ENCODE assay signal across 8 mouse cellular contexts in genomic region chr6:82771981-82772409, GRCm38 (mm10). TPM values are rescaled to one million over a fixed set of nuclear protein-coding genes. Genes with fewer than 3 reads are reported as not detected.
A peak's percentile ranks its signal among the peaks of the same experiment; 100 is the strongest.
DNase-seq lines count a peak whose midpoint lies in the region; ATAC-seq lines count a peak whose summit lies in the region.

No protein-coding gene starts in this region.

- peak overlapping the region; percentile 71 for H3K9ac ChIP-seq in lung, embryonic 16.5 days (ENCODE audit: low read length)
- H3K9ac ChIP-seq in hindbrain, embryonic 13.5 days = peak overlapping the region; percentile 69; the same call in 1 of the 2 replicates
- H3K9ac ChIP-seq in midbrain, embryonic 13.5 days (replicated peaks) = no peak overlapping the region

- no peak for ATAC-seq in lung, embryonic 16.5 days (ENCODE audit: low read depth)
- ATAC-seq in hindbrain, embryonic 13.5 days (ENCODE audit: low FRiP score) = no peak
- ATAC-seq in midbrain, embryonic 13.5 days = no peak

- H3K36me3 ChIP-seq in lung, embryonic 16.5 days (ENCODE audit: control insufficient read depth, insufficient read depth, low read length) = no peaks in the 10 kb centered on the region
- no peaks in the 10 kb centered on the region for H3K36me3 ChIP-seq in hindbrain, embryonic 13.5 days
- no peaks in the 10 kb centered on the region for H3K36me3 ChIP-seq in midbrain, embryonic 13.5 days

- peak overlapping the region; percentile 58 for H3K4me3 ChIP-seq in lung, embryonic 16.5 days (ENCODE audit: low read length)
- peak overlapping the region; percentile 50; the same call in 1 of the 2 replicates for H3K4me3 ChIP-seq in hindbrain, embryonic 13.5 days
- peak overlapping the region; percentile 49 for H3K4me3 ChIP-seq in midbrain, embryonic 13.5 days (replicated peaks)

- peaks cover 10% of the 10 kb centered on the region for H3K4me1 ChIP-seq in lung, embryonic 16.5 days (replicated peaks; ENCODE audit: control insufficient read depth, insufficient read depth, low read length)
- peaks cover 33% of the 10 kb centered on the region for H3K4me1 ChIP-seq in hindbrain, embryonic 13.5 days (replicated peaks)
- peaks cover 25% of the 10 kb centered on the region for H3K4me1 ChIP-seq in midbrain, embryonic 13.5 days (replicated peaks)

- WGBS in lung, embryonic 16.5 days = 2% methylated on average over 10 of the region's 10 CpGs
- 2% methylated on average over 10 of the region's 10 CpGs for WGBS in hindbrain, embryonic 13.5 days
- under 1% methylated on average over 10 of the region's 10 CpGs for WGBS in midbrain, embryonic 13.5 days

- peak overlapping the region; percentile 88 for H3K27ac ChIP-seq in lung, embryonic 16.5 days (ENCODE audit: low read length)
- H3K27ac ChIP-seq in hindbrain, embryonic 13.5 days = no peak overlapping the region
- H3K27ac ChIP-seq in midbrain, embryonic 13.5 days = no peak overlapping the region

- H3K4me2 ChIP-seq in lung, embryonic 16.5 days (ENCODE audit: low read depth, low read length) = peak overlapping the region; percentile 96
- peak overlapping the region; percentile 92 for H3K4me2 ChIP-seq in hindbrain, embryonic 13.5 days
- H3K4me2 ChIP-seq in midbrain, embryonic 13.5 days (replicated peaks) = peak overlapping the region; percentile 99

- no peaks in the 10 kb centered on the region for H3K9me3 ChIP-seq in lung, embryonic 16.5 days (ENCODE audit: control insufficient read depth, low read length)
- no peaks in the 10 kb centered on the region for H3K9me3 ChIP-seq in hindbrain, embryonic 13.5 days
- no peaks in the 10 kb centered on the region for H3K9me3 ChIP-seq in midbrain, embryonic 13.5 days

- no peak for DNase-seq in lung, postnatal 25 days (ENCODE audit: low spot score)
- DNase-seq in c-Kit-positive CD71-positive TER-119-positive erythroid progenitor cells, embryonic 14.5 days (ENCODE audit: low spot score) = peak; percentile 47
- DNase-seq in spleen, postnatal 10 days (ENCODE audit: low spot score in 2 of 2) = no peak
- DNase-seq in kidney, adult 9 months = no peak
- no peak for DNase-seq in frontal cortex, postnatal 14 days (ENCODE audit: low spot score in 2 of 2)

- peaks cover 2% of the 10 kb centered on the region; the same call in 1 of the 2 replicates for H3K27me3 ChIP-seq in lung, embryonic 16.5 days (ENCODE audit: control insufficient read depth, insufficient read depth, low read depth, low read length)
- H3K27me3 ChIP-seq in hindbrain, embryonic 13.5 days = peaks cover 37% of the 10 kb centered on the region
- H3K27me3 ChIP-seq in midbrain, embryonic 13.5 days = peaks cover 14% of the 10 kb centered on the region

RNA-seq across cellular contexts. Expression of gene Hk2, which starts 2.3 kb away (rescaled TPM):
- 12.7 and 16.7 TPM in 2 replicates for polyA plus RNA-seq in lung, embryonic 16.5 days (2015; fragmentation: Nextera tagmentation; extraction: Ambion mirVana)
- polyA plus RNA-seq in hindbrain, embryonic 13.5 days (2015; fragmentation: Nextera tagmentation; extraction: Ambion mirVana) = 3.7 TPM in 2 replicates
- 6.1 and 6.6 TPM in 2 replicates for polyA plus RNA-seq in midbrain, embryonic 13.5 days (2015; fragmentation: Nextera tagmentation; extraction: Ambion mirVana)
